Mouse (Mus musculus): ENCODE results near the gene Cars2. TPM values are rescaled to one million over a fixed set of nuclear protein-coding genes. Genes with fewer than 3 reads are reported as not detected.
"Not testable (repeated sequence)": the region's sequence is repeated elsewhere in the genome, so short reads cannot be mapped to it uniquely, and the experiment has no call there.

Gene Cars2
- total and polyA plus RNA-seq, 2 experiments = 23.9 to 27.0 TPM

GRCm38 (mm10) chr8:11570742-11571141 lies 20.2 kb upstream of the Cars2 start:
- Histone ChIP-seq H3K4me1 (ENCODE audit: control insufficient read depth, insufficient read depth, low read length) (peaks cover 2% of the 10 kb centered on the region; the same call in 1 of the 2 replicates), H3K36me3 (ENCODE audit: control insufficient read depth, insufficient read depth, low read length) (no peaks in the 10 kb centered on the region), H3K27me3 (ENCODE audit: control insufficient read depth, insufficient read depth, low read length) (no peaks in the 10 kb centered on the region), H3K4me3 (ENCODE audit: insufficient read depth, low read depth, low read length) (no peak overlapping the region), H3K9ac (ENCODE audit: low read depth, low read length) (no peak overlapping the region), H3K27ac (replicated peaks; ENCODE audit: insufficient read depth, low read depth, low read length) (no peak overlapping the region), H3K79me2 (ENCODE audit: control insufficient read depth, insufficient read depth, low read length) (no peaks in the 10 kb centered on the region)
- 98% methylated on average over 4 of the region's 4 CpGs for WGBS
- no peak for DNase-seq (ENCODE audit: extremely low read depth, low read depth, low spot score)
- TF ChIP-seq POLR2A (IDR thresholded peaks at IDR 0.05; ENCODE audit: extremely low read depth, insufficient read depth, low read length) = no peak

GRCm38 (mm10) chr8:11569260-11570097 lies 18.9 kb upstream of the Cars2 start:
- WGBS = 73% methylated on average over 22 of the region's 22 CpGs
- H3K9ac ChIP-seq (ENCODE audit: low read depth, low read length) = no peak overlapping the region
- H3K27me3 ChIP-seq (ENCODE audit: control insufficient read depth, insufficient read depth, low read length) = no peaks in the 10 kb centered on the region
- TF ChIP-seq POLR2A (IDR thresholded peaks at IDR 0.05; ENCODE audit: extremely low read depth, insufficient read depth, low read length) (no peak), CTCF (IDR thresholded peaks at IDR 0.05; ENCODE audit: low read depth, low read length) (no peak)
- H3K79me2 ChIP-seq (ENCODE audit: control insufficient read depth, insufficient read depth, low read length) = no peaks in the 10 kb centered on the region
- no peaks in the 10 kb centered on the region for H3K36me3 ChIP-seq (ENCODE audit: control insufficient read depth, insufficient read depth, low read length)
- no peak overlapping the region for H3K4me3 ChIP-seq (ENCODE audit: insufficient read depth, low read depth, low read length)
- DNase-seq (ENCODE audit: extremely low read depth, low read depth, low spot score) = no peak
- H3K4me1 ChIP-seq (ENCODE audit: control insufficient read depth, insufficient read depth, low read length) = no peaks in the 10 kb centered on the region
- H3K27ac ChIP-seq (replicated peaks; ENCODE audit: insufficient read depth, low read depth, low read length) = no peak overlapping the region

DNA sequence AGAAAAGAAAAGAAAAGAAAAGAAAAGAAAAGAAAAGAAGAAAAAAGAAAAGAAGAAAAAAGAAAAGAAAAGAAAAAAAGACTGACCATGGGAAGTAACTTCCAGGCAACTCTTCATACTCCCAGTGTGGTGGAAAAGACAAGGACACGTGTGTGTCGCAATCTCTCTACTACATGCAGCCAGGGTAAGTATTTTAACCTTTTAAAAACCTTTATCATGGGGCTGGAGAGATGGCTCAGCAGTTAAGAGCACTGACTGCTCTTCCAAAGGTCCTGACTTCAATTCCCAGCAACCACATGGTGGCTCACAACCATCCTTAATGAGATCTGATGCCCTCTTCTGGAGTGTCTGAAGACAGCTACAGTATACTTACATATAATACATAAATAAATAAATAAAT lies 17.6 kb upstream of the Cars2 start:
- not testable (repeated sequence) for H3K36me3 ChIP-seq (ENCODE audit: control insufficient read depth, insufficient read depth, low read length); H3K4me1 ChIP-seq (ENCODE audit: control insufficient read depth, insufficient read depth, low read length); H3K79me2 ChIP-seq (ENCODE audit: control insufficient read depth, insufficient read depth, low read length); H3K27ac ChIP-seq (replicated peaks; ENCODE audit: insufficient read depth, low read depth, low read length); H3K4me3 ChIP-seq (ENCODE audit: insufficient read depth, low read depth, low read length); H3K27me3 ChIP-seq (ENCODE audit: control insufficient read depth, insufficient read depth, low read length); DNase-seq (ENCODE audit: extremely low read depth, low read depth, low spot score); H3K9ac ChIP-seq (ENCODE audit: low read depth, low read length)
- 51% methylated on average over 2 of the region's 2 CpGs for WGBS

DNA sequence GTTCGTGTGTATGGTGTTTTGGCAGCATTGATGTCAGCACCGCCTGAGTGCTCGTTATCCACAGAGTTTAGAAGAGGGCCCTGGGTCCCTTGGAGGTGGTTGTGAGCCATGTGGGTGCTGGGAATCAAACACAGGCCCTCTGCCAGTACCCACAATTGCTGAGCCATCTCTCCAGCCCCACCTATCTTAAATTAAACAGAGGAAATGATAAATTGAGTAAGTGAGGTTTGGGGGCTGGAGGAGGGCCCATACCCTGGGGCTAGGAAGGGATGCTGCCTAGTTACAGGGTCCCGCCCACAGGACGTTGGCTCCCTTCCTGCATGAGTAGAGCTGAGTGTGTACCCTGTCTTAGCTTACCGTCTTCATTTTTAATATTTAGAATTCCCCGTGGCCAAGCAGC lies 14.1 kb upstream of the Cars2 start:
- Histone ChIP-seq H3K79me2 (ENCODE audit: control insufficient read depth, insufficient read depth, low read length) (peaks cover 18% of the 10 kb centered on the region; the same call in 1 of the 2 replicates), H3K4me3 (ENCODE audit: insufficient read depth, low read depth, low read length) (no peak overlapping the region), H3K27me3 (ENCODE audit: control insufficient read depth, insufficient read depth, low read length) (no peaks in the 10 kb centered on the region), H3K36me3 (ENCODE audit: control insufficient read depth, insufficient read depth, low read length) (peaks cover 9% of the 10 kb centered on the region; the same call in 1 of the 2 replicates), H3K27ac (replicated peaks; ENCODE audit: insufficient read depth, low read depth, low read length) (no peak overlapping the region), H3K4me1 (ENCODE audit: control insufficient read depth, insufficient read depth, low read length) (no peaks in the 10 kb centered on the region), H3K9ac (ENCODE audit: low read depth, low read length) (no peak overlapping the region)
- no peak for TF ChIP-seq CTCF (IDR thresholded peaks at IDR 0.05; ENCODE audit: low read depth, low read length)
- no peak for TF ChIP-seq POLR2A (IDR thresholded peaks at IDR 0.05; ENCODE audit: extremely low read depth, insufficient read depth, low read length)
- 94% methylated on average over 7 of the region's 7 CpGs for WGBS
- no peak for DNase-seq (ENCODE audit: extremely low read depth, low read depth, low spot score)

DNA sequence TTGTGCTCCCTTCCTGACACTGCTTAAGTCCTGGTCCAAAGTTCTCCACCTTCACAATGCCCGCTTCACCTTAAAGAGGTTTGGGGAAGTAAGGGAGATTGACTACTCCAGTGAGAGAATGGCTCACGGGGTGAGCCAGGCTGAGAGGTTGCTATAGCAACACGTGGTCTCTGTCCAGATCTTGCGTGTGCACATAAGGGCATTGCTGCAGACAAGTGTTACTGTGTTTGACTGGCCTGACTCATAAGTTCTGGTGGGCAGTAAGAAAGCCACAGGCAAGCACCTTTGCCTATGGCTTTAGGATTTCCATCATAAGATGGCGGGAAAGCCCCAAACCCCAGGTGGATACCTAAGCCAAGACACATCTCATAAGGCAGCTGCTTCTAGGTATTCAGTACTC lies 13.7 kb upstream of the Cars2 start:
- Histone ChIP-seq H3K27me3 (ENCODE audit: control insufficient read depth, insufficient read depth, low read length) (no peaks in the 10 kb centered on the region), H3K79me2 (ENCODE audit: control insufficient read depth, insufficient read depth, low read length) (peaks cover 21% of the 10 kb centered on the region; the same call in 1 of the 2 replicates), H3K27ac (replicated peaks; ENCODE audit: insufficient read depth, low read depth, low read length) (no peak overlapping the region), H3K9ac (ENCODE audit: low read depth, low read length) (no peak overlapping the region), H3K36me3 (ENCODE audit: control insufficient read depth, insufficient read depth, low read length) (peaks cover 9% of the 10 kb centered on the region; the same call in 1 of the 2 replicates), H3K4me3 (ENCODE audit: insufficient read depth, low read depth, low read length) (no peak overlapping the region), H3K4me1 (ENCODE audit: control insufficient read depth, insufficient read depth, low read length) (no peaks in the 10 kb centered on the region)
- no peak for TF ChIP-seq POLR2A (IDR thresholded peaks at IDR 0.05; ENCODE audit: extremely low read depth, insufficient read depth, low read length)
- TF ChIP-seq CTCF (IDR thresholded peaks at IDR 0.05; ENCODE audit: low read depth, low read length) = no peak
- WGBS = 95% methylated on average over 5 of the region's 5 CpGs
- DNase-seq (ENCODE audit: extremely low read depth, low read depth, low spot score) = no peak

- peaks cover 2% of the 10 kb centered on the region; the same call in 1 of the 2 replicates for H3K4me1 ChIP-seq (ENCODE audit: control insufficient read depth, insufficient read depth, low read length)
- WGBS = 90% methylated on average over 9 of the region's 9 CpGs
Observed at GRCm38 (mm10) chr8:11560220-11560619, 9.6 kb upstream of the Cars2 start.

More at GRCm38 (mm10) chr8:11560220-11560619, 9.6 kb upstream of the Cars2 start:
- peaks cover 21% of the 10 kb centered on the region; the same call in 1 of the 2 replicates for H3K79me2 ChIP-seq (ENCODE audit: control insufficient read depth, insufficient read depth, low read length)
- H3K36me3 ChIP-seq (ENCODE audit: control insufficient read depth, insufficient read depth, low read length) = peaks cover 9% of the 10 kb centered on the region; the same call in 1 of the 2 replicates
- TF ChIP-seq CTCF (IDR thresholded peaks at IDR 0.05; ENCODE audit: low read depth, low read length) (no peak), POLR2A (IDR thresholded peaks at IDR 0.05; ENCODE audit: extremely low read depth, insufficient read depth, low read length) (no peak)
- no peak overlapping the region for H3K9ac ChIP-seq (ENCODE audit: low read depth, low read length)
- H3K27ac ChIP-seq (replicated peaks; ENCODE audit: insufficient read depth, low read depth, low read length) = no peak overlapping the region
- no peak overlapping the region for H3K4me3 ChIP-seq (ENCODE audit: insufficient read depth, low read depth, low read length)
- H3K27me3 ChIP-seq (ENCODE audit: control insufficient read depth, insufficient read depth, low read length) = no peaks in the 10 kb centered on the region
- no peak for DNase-seq (ENCODE audit: extremely low read depth, low read depth, low spot score)
